Mouse (Mus musculus): ENCODE measurements around the gene Gm47283.
"Not testable (repeated sequence)": the region's sequence is repeated elsewhere in the genome, so short reads cannot be mapped to it uniquely, and the experiment has no call there.

The Gm47283 gene

GRCm38 (mm10) chrY:90784438-90784837 lies at the start of gene Gm47283:
Gm47283 (plus strand) TSS chrY:90784738.
- in situ Hi-C loops (cut with MboI, MseI): not testable (repeated sequence)

- in situ Hi-C loops (cut with MboI, MseI): not testable (repeated sequence)
Measured at GRCm38 (mm10) chrY:90735181-90735895, 49.2 kb upstream of the Gm47283 start.

DNA sequence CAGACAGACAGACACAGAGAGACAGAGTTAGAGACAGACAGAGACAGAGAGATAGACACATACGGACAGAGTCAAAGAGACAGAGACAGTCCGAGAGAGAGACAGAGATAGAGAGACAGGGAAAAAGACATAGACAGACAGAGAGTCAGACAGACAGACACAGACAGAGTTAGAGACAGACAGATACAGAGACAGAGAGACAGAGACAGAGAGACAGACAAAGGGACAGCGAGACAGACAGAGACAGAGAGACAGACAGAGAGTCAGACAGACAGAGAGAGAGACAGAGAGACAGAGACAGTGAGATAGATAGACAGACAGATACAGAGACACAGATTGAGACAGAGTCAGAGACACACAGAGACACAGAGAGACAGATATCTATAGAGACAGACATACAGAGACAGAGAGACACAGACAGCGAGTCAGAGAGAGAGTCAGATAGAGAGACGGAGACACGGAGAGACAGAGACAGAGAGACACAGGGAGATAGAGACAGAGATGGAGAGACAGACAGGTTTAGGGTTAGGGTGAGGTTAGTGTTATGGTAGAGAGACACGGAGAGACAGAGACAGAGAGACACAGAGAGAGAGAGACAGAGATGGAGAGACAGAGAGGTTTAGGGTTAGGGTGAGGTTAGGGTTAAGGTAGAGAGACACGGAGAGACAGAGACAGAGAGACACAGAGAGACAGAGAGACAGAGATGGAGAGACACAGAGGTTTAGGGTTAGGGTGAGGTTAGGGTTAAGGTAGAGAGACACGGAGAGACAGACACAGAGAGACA lies 48.1 kb upstream of the Gm47283 start:
- in situ Hi-C loops (cut with MboI, MseI): not testable (repeated sequence)

GRCm38 (mm10) chrY:90737606-90738430 lies 46.7 kb upstream of the Gm47283 start:
- in situ Hi-C loops (cut with MboI, MseI): no loop called here

GRCm38 (mm10) chrY:90738431-90738680 lies 46.2 kb upstream of the Gm47283 start:
- in situ Hi-C loops (cut with MboI, MseI): no loop called here

DNA sequence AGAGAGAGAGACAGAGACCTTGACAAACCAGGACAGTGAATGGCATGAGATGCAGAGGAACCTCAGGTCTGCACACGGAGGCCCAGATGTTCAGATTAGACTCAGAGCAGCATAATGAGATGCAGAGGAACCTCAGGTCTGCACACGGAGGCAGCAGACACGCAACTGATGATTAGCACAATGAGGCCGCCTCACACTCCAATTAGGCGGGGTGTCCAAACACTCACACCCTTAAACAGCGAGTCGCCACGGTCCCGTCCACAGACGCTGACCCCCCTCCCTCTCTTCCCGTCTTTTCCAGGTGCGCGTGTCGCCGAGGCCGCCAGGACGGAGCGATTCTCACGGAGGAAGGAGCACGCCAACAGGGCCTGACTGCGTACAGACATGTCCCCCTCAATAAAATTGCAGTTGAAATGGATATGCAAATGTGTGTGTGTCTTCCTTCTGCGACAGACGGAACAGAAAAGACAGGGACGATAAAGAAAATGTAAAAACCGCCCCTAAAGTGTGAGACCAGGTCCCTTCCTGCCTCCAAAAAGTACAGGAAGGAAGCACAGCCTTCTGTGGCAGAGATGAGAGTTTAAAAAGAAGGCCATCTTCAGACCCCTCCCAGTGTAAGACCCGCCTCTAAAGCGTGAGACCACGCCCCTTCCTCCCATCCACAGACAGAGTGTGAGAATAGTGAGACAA lies 45.6 kb upstream of the Gm47283 start:
- in situ Hi-C loops (cut with MboI, MseI): not testable (repeated sequence)

- in situ Hi-C loops (cut with MboI, MseI): not testable (repeated sequence)
Measured at GRCm38 (mm10) chrY:90739531-90740012, 45.0 kb upstream of the Gm47283 start.

- in situ Hi-C loops (cut with MboI, MseI): no loop called here
Measured at GRCm38 (mm10) chrY:90740013-90740561, 44.5 kb upstream of the Gm47283 start.

GRCm38 (mm10) chrY:90741006-90741405 lies 43.5 kb upstream of the Gm47283 start:
- in situ Hi-C loops (cut with MboI, MseI): not testable (repeated sequence)

DNA sequence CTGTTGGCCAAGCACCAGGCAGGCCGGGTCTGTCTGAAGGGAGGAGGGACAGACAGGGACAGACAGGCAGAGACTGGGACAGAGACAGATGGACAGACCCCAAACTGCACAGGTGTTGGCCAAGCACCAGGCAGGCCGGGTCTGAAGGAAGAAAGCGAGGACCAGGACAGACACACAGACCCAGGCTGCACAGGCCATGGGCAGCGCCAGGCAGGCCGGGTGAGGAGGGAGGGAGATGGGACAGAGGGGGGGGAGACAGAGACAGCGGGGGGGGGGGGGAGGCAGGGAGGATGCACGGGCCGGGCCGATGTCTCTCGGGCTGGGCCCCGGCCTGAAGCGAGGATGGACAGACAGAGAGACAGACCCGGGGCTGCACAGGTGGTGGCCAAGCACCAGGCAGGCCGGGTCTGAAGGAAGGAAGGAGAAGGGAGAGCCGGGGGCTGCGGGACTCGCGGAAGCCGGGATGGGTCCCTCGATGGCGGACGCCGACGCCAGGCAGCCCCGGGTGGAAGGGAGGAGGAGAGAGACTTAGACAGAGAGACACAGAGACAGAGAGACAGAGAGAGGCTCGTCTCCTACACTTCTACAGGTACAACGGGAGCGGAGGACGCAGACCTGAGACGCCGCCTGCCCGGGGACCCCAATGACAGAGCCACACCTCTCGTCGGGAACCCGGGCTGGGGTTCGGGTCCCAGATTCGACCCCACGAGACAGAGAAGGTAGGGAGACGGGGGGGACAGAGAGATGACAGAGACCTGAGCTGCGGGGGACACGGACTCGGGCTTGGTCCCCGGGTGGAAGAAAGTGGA lies 42.9 kb upstream of the Gm47283 start:
- in situ Hi-C loops (cut with MboI, MseI): not testable (repeated sequence)

DNA sequence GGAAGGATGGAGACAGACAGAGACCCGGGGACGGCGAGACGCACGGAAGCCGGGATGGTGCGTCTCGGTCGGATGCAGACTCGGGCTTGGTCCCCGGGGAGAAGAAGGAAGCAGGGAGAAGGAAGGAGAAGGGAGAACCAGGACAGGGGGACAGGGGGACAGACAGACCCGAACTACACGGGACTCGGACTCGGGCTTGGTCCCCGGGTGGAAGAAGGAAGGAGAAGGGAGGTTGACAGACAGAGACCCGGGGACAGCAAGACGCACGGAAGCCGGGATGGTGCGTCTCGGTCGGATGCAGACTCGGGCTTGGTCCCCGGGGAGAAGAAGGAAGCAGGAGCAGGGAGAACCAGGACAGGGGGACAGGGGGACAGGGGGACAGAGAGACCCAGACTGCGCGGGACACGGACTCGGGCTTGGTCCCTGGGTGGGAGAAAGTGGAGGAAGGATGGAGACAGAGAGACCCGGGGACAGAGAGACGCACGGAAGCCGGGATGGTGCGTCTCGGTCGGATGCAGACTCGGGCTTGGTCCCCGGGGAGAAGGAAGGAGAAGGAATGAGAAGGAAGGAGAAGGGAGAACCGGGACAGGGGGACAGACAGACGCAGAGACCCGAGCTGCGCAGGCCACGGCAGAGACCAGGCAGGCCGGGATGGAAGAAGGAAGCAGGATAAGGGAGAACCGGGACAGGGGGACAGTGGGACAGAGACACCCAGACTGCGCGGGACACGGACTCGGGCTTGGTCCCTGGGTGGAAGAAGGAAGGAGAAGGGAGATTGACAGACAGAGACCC lies 42.1 kb upstream of the Gm47283 start:
- in situ Hi-C loops (cut with MboI, MseI): not testable (repeated sequence)

GRCm38 (mm10) chrY:90743053-90743810 lies 41.3 kb upstream of the Gm47283 start:
- in situ Hi-C loops (cut with MboI, MseI): not testable (repeated sequence)

DNA sequence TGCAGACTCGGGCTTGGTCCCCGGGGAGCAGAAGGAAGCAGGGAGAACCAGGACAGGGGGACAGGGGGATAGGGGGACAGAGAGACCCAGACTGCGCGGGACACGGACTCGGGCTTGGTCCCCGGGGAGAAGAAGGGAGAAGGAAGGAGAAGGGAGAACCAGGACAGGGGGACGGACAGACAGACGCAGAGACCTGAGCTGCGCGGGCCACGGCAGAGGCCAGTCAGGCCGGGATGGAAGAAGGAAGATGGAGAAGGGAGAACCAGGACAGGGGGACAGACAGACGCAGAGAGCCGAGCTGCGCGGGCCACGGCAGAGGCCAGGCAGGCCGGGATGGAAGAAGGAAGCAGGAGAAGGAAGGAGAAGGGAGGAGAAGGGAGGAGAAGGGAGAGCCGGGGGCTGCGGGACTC lies 40.7 kb upstream of the Gm47283 start:
- in situ Hi-C loops (cut with MboI, MseI): no loop called here

DNA sequence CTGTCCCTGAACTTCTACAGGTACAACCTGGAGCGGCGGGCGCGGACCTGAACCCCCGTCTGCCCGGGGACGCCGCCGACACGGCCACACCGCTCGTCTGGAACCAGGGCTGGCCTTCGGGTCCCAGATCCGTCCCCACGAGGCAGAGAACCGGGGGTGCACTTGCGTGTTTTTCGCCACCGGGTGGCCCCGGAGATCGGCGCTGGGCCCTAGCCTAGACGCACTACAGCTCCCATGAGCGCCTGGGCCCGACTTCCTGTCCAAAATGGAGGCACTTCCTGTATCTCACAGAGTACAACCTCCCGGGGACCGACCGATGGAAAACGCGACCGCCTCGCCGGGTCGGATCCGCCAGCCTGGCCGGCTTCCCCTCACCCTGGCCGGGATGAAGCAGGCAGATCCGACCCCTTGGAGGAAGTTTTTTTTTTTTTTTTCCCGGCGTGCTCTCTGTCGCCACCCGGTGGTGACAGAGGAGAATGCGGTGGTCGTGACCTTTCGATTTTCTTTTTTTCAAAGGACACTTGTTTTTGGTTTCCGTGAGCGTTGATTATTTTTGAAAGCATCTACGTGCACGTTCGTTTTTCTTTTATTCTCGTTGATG lies 40.1 kb upstream of the Gm47283 start:
- in situ Hi-C loops (cut with MboI, MseI): not testable (repeated sequence)

- in situ Hi-C loops (cut with MboI, MseI): not testable (repeated sequence)
Measured at GRCm38 (mm10) chrY:90745256-90745655, 39.3 kb upstream of the Gm47283 start.

DNA sequence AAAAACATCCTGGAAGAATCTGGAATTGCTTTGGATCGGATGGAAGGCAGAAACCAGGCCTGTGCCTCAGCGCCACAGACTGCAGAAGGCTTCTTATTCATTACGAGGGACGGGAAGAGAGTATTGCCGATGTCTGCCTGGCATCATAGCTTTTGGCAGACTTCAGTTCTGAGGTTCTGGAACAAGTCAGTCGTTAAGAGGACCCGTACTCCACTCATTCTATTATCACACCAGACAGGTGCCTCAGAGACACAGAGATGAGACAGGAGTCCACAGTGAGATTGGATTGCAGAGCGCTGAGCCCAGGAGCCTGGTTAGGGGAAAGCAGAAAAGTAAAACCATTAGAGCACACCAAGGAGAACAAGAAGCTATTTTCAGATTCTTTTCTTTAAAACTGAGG lies 29.8 kb upstream of the Gm47283 start, which contains the start of gene Gm21860:
Gene Gm21860, minus strand, starts transcription at position 101 of the 400 bp plus-strand sequence.
- in situ Hi-C loops (cut with MboI, MseI): not testable (repeated sequence)

- in situ Hi-C loops (cut with MboI, MseI): not testable (repeated sequence)
Measured at GRCm38 (mm10) chrY:90839077-90839476, 54.5 kb downstream of the Gm47283 start, which contains the start of gene Gm21748. Gm21748 (minus strand) TSS chrY:90839177.

Data from regulatory T cell (primary cell).